Mouse (Mus musculus): ENCODE measurements around the gene Mthfd2l.
A peak's percentile ranks its signal among the peaks of the same experiment; 100 is the strongest.

Gene Mthfd2l

GRCm38 (mm10) chr5:90945453-90945852 is 14.5 kb downstream of the Mthfd2l start:
- DNase-seq (ENCODE audit: low read depth, low spot score) = no peak

- DNase-seq (ENCODE audit: low read depth, low spot score) = no peak
Measured at GRCm38 (mm10) chr5:90949499-90949898, 18.6 kb downstream of the Mthfd2l start.

- DNase-seq (ENCODE audit: low read depth, low spot score) = no peak
Measured at GRCm38 (mm10) chr5:90951475-90951874, 20.6 kb downstream of the Mthfd2l start.

GRCm38 (mm10) chr5:90952731-90953481 is 22.0 kb downstream of the Mthfd2l start:
- DNase-seq (ENCODE audit: low read depth, low spot score) = no peak

DNA sequence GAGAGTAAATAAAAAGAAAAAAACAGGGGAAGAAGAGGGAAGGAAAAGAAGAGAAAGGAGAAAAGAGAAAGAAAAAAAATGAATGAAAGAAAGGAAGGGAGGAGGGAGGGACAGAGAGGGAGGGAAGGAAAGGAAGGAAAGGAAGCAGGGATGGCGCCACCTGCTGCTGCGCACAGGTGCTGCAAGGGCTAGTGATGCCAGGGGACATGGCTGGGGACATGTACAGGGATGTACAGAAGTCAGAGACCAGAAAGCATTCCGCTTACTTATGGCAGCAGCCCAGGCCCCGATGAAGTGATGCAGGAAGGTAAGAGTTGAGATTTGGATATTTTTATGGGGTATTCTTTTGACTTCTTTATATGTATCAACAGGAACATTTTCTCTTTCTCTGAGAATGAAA is 33.4 kb downstream of the Mthfd2l start:
- DNase-seq (ENCODE audit: low read depth, low spot score) = peak; percentile 19

DNA sequence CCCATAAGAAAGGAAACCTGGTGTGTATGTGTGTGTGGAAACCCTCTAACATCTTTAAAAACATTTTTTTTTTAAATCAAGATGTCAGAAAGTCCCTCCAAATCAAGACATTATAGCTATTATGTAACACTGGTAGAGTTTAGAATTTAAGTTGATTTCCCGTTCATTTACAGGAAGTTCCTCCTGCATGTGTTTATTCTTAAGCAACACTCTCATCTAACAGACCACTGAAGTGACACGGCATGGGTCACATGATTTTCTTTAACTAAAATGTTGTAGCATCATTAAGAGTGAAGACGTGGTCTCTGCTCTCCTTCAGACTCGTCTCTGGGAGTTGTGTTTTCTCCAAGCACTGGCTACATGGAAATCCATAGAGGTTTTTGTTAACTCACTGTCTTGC is 33.8 kb downstream of the Mthfd2l start:
- no peak for DNase-seq (ENCODE audit: low read depth, low spot score)

- no peak for DNase-seq (ENCODE audit: low read depth, low spot score)
Measured at GRCm38 (mm10) chr5:90965386-90965785, 34.5 kb downstream of the Mthfd2l start.

- DNase-seq (ENCODE audit: low read depth, low spot score) = peak; percentile 54
Measured at GRCm38 (mm10) chr5:90977244-90977643, 46.3 kb downstream of the Mthfd2l start.

GRCm38 (mm10) chr5:90980297-90980696 is 49.4 kb downstream of the Mthfd2l start:
- DNase-seq (ENCODE audit: low read depth, low spot score) = no peak

DNA sequence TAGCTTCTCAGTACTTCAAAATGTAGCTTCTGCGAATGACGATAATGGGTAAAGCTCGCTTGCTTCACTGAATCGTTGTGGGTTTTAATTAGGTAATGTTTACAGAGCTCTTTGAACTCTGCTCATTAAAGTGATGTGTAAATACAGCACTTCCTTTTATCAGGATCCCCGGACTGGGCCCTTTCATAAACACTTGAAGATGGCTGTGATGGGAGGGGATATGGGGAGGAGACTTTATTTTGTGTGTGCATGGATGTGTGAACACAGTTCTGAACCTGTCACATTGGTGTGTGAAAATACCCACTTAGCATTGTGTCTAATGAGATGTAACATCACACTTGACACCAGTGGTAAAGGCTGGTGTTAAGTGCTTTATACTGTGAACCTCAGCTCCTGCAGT is 56.7 kb downstream of the Mthfd2l start:
- DNase-seq (ENCODE audit: low read depth, low spot score) = no peak

DNA sequence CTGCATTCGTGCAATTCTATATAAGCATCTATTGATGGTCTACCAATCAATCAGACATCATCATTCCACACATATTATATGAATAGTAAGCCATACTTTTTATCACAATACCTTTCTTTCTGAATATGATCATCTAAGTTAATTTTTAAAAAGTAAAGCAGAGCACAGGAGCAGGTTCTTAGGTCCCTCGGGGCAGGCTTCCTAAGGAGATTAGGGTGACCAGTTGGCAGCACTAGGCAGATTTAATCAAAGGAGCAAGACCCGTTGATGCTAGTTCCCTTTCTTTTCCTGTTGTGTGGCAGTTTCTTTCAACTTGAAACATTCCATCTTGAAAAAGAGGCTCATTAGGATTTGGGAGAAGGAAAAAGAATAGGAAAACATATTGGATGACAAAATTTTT is 57.2 kb downstream of the Mthfd2l start:
- DNase-seq (ENCODE audit: low read depth, low spot score) = no peak

DNA sequence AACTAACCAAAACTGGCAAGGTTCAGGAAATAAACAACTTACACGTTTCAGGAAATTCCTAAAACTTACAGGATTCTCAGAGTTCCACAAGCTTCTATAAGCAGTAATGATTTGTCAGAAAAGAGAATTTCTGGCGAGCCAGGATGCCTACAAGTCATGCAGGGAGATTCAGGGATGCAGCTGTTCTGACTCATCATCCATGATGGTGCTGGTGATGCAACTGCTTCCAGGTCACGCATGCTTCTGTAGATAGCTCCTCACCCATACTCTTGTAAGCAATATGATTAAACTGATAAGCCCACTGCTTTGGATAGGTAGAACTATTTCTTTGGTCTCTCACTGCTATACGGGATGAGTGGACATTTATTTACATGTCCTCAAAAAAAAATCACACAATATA is 57.7 kb downstream of the Mthfd2l start:
- DNase-seq (ENCODE audit: low read depth, low spot score) = no peak

- DNase-seq (ENCODE audit: low read depth, low spot score) = no peak
Measured at GRCm38 (mm10) chr5:90999942-91000341, 69.0 kb downstream of the Mthfd2l start.

- no peak for DNase-seq (ENCODE audit: low read depth, low spot score)
Measured at GRCm38 (mm10) chr5:91015216-91015615, 84.3 kb downstream of the Mthfd2l start.

- DNase-seq (ENCODE audit: low read depth, low spot score) = no peak
Measured at GRCm38 (mm10) chr5:91023114-91023513, 92.2 kb downstream of the Mthfd2l start.

DNA sequence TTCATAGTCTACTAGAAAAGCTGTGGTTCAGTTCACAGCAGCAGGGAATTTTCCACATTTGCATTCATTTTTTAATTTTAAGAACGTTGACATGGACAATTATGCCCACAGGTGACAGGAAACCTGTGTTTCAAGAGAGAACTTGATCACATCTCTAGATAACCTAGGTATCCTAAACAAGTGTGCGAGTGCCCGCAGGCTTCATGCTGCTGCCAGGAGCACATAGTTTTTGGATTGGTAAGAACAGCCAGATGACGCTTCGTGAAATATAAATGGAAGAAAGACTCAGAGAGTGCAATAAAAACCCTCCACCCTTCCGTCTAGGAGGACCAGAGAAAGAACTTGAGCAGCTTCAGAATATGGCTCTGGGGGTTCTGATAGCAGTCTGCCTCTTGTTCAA is 96.2 kb downstream of the Mthfd2l start, which contains the start of gene Epgn:
Gene Epgn (plus strand): TSS at position 301 of the 400 bp plus-strand sequence.
- no peak for DNase-seq (ENCODE audit: low read depth, low spot score)

- no peak for DNase-seq (ENCODE audit: low read depth, low spot score)
Measured at GRCm38 (mm10) chr5:91027840-91028239, 96.9 kb downstream of the Mthfd2l start.

GRCm38 (mm10) chr5:91030629-91031028 is 99.7 kb downstream of the Mthfd2l start:
- no peak for DNase-seq (ENCODE audit: low read depth, low spot score)

DNA sequence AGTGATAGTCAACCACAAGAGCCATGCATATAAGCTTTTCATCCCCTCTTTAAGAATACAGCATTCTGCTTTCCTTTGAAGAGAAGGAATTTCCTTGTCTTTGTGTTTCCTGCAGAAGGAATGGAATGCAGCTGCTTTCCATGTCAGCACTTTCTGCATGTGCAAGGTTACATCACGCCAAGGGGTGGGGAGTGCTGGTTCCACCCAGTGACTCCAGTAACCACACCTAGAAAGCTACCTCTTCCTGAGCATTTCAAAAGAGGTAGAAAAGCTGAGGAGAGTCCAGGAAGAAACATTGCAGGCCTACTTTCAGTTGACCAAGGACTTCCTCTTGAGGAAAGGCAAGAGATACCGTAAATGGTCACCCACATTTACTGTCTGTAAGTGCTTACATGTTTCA is 104.4 kb downstream of the Mthfd2l start:
- no peak for DNase-seq (ENCODE audit: low read depth, low spot score)

DNA sequence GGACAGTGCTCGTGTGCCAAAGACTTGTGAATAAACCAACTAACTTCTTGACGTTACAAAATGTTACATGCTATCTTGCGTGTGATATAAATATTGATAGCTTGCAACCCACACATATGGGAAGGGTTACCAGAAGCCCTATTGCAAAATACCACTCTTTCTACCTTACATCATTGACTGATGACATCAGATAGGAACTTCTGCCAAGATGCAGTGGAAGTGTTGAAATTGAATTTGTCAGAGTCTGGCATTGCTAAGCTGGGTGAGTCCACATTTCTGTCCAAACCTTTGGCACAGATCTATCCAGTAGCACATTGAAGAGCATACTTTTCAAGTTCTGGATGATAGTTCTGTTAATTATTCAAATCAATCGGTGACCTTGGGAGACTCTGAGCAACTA is 105.7 kb downstream of the Mthfd2l start:
- no peak for DNase-seq (ENCODE audit: low read depth, low spot score)

DNA sequence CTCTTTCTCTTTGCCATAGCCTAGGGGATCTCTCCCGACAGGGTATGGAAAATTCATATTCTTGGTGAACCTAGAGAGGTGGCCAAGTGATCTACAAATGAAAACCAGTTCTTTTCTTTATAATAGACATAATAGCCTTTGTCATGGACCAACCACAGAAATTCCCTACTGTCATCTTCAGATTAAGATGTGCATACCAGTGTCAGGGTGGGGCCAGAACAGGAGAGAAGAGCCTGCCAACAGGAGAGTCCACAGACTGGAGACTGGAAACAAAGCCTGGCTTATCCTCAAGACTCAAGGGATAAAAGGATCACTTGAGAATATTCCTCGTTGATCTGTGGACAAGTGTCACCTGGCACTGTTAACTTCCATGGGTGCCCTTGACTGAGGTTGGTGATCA is 106.8 kb downstream of the Mthfd2l start:
- DNase-seq (ENCODE audit: low read depth, low spot score) = no peak

GRCm38 (mm10) chr5:91038547-91038946 is 107.6 kb downstream of the Mthfd2l start:
- peak; percentile 46 for DNase-seq (ENCODE audit: low read depth, low spot score)

DNA sequence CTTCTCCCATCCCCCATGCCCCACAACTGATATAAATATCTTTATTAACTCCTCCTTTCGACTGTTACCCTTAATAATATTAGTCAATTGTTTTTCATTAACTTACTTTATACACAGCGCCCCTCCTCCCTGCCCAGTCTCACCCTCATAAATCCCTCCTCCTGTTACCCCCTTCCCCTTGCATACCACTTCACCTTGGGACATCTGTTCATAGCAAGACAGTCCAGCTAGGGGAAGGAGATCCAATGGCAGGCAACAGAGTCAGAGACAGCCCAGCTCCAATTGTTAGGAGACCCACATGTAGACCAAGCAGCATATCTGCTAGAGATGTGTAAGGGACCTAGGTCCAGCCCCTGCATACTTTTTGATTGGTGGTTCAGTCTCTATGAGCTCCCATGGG is 108.0 kb downstream of the Mthfd2l start:
- no peak for DNase-seq (ENCODE audit: low read depth, low spot score)

DNA sequence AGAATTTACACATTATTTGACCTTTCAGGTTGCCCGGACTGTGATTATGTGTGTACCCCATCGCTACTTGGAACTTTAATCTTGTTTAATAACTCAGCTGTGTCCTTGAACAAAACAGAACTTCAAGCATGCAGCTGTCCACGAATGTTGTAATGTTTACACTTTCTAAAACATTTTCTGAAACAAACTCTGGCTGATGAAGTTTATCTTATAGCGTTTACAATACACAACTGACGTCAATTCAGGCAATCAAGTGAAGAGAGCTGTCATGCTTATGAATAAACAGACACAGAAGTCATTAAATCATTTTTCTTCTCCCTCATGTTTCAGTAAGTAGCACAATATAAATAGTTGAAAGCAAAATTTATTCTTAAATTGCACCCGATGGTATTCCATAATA is 117.1 kb downstream of the Mthfd2l start:
- no peak for DNase-seq (ENCODE audit: low read depth, low spot score)

All from mesoderm, embryonic 11.5 days (tissue).